Mouse (Mus musculus): ENCODE data around the gene Olfr521.
A peak's percentile ranks its signal among the peaks of the same experiment; 100 is the strongest.

DNA sequence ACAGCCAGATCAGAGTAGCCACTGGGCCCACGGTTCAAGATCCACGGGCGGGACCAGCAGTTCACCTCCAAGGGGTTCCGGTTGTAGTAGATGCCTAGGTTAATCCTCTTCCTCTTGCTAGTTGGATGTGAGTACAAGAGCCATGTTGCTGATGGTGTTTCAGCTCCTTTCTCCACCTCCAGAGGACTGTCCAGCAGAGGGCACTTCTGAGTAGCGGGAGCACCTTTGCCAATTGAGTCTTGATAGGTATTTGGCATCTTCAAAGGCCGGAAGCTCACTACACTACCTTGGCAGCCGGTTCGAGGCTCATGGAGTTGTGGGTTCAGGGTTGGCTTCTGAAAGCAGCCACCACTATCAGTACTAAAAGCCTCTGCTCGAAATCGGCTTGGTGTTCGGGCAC lies 50.1 kb downstream of the Olfr521 start:
- TF ChIP-seq CTCF (IDR thresholded peaks at IDR 0.05; ENCODE audit: low read depth) (peak; percentile 75), EP300 (optimal IDR thresholded peaks at IDR 0.05) (no peak)
